Mouse (Mus musculus): ENCODE measurements around the gene Prpf6.

Gene Prpf6

DNA sequence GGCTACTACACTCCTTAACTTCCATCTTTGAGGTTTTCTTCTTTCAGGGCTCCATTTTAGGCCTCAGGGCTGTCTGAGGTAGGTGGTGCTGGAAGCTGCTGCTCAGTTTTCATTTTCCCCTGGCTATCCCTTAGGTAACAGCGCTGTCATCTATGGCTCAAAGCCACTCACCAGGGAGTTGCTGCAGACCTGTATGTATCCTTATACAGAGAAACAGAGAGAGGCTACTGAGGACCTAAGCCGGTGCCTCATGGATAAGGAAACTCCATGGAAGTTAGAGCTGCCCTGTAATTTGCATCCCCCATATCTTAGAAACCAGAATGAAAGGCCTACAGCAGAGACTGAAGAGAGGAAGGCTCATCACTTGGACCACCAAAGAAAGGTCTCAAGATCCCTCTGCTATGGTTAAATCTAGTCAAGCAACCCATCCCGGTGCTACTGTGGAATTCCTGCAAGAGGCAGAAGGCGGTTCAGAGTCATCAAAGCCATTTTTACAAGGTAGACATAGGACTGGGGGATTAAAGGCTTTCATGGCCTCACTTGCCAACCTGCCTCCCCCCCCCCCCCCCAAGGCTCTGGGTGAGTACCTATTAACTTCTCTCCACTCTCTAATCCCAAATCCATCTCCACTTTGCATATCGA is 11.4 kb upstream of the Prpf6 start:
- no peak for DNase-seq

DNA sequence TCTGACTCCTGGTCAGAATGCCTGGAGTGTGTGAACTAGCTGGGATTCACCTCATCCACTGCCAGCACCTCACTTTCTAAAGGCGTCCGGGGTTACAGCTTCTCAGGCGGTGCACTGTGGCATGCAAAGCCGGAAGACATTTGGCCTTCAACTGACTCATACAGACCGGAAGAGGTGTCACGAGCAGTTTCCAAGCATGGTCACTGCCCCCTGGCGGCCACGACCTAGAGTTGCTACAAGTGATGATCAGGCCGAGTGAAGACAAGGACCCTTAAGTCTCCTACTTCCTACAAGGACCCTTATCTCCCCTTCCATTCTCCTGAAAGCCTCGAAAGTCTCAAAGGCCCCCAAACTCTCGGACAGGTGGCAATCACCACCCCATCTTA is 10.7 kb upstream of the Prpf6 start:
- DNase-seq: peak; percentile 83

DNA sequence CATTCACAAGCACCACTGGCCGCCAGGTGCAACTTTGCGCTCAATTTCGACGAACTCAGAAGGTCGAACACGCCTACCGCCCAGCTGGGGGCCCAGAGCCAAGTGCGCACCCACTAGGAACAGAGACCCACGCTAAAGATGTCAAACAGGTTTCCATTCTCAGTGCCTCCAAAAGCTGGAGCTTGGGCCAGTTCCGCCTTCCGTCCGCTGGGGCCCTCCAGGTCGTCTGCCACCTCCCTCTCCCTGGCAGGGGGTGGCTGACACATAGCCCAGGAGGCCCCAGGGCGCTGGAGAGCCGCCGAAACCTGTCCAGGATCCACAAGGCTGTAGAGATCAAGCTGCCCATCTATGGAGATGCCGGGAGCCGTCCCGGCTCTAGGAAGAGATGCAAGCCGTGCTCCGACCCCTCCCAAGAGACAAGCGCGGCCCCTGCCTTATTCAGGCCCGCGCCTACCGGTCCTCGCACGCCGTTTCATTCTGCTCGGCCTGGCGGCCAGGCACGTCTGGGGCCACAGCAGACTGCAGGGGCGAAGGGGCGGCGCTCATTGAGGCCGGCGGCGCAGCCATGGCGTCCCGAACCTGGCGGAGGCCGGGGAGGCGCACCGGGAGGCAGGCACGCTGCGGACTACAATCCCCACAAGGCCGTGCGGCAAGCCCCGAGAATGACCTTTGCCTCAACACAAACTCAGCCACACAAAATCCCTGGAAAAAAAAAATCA is 10.1 kb upstream of the Prpf6 start:
- DNase-seq: peak; percentile 91

DNA sequence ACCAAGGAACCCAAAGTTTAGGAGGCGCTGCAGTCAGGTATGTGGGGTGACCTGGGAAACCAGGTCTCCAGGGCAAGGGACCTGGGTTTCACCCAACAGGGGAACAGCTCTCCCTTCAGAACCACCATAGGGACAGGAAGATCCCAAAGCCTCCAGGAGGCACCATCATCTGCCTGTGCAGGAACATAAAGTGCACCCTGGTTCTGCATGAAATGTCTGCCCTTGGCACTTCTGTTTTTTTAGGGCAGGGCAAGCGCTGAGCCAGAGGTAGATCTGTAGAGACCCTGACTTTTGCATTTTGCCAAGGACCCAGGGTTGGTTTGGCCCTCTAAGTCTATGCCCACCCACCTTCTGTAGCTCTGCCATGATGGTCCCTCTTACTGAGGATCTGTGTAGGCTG is 9.3 kb upstream of the Prpf6 start:
- DNase-seq: no peak

DNA sequence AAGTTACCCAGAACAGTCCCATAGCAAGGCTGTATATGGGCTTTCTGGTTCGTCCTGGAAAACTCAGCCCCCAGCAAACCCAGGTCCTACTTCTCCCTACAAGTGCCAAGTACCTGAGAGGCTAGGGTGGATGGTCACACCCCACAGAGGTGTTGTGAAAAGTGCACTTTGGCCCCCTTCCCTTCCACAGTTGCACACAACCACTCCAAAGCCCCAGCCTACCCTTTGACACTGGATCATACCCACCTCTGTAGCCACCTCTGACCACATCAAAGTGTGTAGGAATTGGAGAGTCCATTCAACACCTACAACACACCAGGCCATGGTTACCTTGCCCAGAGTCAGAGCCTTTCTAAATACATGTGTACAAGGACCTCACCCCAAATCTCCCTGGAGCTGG is 8.7 kb upstream of the Prpf6 start:
- no peak for DNase-seq

DNA sequence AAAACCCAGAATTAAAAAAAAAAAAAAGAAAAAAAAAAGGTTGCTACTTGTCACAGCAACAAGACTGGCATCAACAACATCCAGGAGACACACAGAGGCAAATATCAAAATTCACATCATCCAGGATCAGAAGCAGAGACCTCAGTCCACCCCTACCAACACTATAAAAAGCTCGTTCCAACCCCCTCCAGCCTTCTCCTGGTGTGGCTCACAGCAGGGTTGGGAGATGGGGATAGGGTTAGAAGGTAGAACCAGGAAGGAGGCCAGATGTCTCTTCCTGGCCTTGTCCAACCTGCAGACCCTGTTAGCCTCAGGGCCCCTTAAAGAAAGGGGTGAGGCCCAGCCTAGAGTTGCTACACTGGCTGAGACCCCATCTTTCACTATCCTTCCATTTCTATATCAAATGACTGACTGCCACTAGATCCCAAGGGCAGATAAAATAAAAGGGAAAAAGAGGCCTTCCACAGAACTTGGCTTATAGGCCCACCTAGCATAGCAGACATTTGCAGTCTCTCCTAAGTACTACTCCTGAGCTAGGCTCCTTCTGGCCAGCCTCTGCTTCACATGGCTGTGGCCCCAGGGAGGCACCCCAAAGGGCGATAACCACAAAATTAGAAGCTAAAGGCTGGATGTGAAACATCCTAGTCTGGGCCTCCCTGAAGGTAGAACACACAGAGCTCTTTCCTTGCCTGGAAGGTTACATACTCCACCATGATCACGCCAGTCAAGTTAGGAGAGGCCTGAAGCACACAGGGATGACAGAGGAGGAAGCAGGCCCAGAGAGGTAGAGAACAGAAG is 8.0 kb upstream of the Prpf6 start:
- no peak for DNase-seq

DNA sequence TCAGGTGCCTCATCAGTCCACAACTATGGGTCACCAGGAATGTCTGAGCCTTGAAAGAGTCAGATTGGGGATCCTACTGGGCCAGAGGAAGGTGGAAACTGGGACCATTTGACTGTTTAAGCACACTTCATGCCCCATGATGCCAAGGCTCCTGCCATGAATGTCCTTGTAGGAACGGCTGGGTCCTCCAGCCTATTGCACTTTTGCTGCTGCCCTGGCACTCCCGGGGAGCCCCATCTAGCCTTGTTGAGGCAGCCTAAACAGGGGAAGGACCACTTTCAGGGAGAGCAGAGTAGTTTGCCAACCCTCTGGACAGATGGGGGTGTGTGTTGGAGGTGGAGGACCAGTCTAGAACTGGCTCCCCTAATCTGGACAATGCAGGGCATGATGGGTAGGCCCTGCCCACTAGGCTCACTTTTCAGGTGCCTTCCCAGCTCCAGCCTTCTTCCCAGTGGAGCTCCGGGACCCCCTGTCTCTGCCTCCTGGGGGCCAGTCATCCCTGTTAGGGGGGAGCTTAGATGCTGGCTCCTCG is 7.2 kb upstream of the Prpf6 start, which contains the start of gene Uckl1:
Gene Uckl1, minus strand, starts transcription at position 482 of the 532 bp plus-strand sequence.
- DNase-seq: no peak

DNA sequence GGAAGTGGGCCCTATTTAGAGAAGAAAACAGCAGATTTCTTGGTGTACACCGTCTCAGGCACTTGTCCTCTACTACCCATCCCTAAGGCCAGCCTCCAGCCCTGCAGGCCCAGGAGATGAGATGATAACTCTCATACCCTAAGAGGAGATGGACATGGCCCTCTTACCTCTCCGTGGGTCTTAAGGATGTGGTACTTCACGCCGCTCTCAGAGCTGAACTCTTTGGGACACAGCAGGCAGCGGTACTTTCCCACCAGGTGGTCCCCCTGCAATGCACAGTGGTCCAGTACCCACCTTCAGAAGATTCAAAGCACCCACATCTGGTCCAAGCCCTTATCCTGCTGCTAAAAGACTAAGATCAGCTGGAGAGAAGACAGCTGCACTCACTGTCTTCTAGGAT is 6.2 kb upstream of the Prpf6 start:
- no peak for DNase-seq

DNA sequence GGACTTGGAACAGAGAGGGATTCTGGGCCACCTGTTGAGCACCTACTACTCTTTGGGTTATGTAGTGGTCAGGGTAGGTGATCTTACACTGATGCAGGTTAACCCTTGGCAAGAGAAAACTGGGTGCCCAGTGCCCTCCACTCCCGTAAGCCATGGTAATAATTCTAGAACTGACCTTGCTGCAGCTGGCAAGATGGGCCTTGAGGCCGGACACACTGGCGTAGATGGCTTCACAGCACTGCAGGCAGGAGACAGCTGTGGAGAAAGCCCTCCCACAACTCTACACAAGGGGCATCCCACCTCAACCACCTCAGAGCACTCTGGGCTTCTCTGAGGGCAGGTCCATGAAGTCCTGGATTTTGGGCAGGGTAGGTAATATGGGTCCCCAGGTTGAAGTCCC is 5.5 kb upstream of the Prpf6 start:
- DNase-seq: no peak

DNA sequence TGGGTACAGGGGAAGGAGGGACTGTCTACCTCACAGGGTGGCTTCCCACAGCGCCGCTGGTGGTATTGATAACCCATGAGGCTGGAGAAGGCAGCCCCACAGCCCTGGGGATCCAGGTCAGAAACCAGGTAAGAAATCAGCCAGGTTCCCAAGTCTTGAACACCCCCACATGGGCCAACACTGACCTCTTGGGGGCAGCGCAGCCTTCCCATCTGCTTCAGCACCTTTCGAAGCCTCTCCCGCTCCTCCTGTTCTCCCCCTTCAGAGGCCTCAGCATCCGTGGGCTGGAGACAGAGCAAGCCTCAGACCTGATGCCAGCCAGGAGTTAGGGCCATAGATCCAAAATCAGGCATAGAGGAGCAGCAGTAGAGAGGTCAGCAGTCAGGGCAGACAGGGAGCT is 3.9 kb upstream of the Prpf6 start:
- DNase-seq: no peak

DNA sequence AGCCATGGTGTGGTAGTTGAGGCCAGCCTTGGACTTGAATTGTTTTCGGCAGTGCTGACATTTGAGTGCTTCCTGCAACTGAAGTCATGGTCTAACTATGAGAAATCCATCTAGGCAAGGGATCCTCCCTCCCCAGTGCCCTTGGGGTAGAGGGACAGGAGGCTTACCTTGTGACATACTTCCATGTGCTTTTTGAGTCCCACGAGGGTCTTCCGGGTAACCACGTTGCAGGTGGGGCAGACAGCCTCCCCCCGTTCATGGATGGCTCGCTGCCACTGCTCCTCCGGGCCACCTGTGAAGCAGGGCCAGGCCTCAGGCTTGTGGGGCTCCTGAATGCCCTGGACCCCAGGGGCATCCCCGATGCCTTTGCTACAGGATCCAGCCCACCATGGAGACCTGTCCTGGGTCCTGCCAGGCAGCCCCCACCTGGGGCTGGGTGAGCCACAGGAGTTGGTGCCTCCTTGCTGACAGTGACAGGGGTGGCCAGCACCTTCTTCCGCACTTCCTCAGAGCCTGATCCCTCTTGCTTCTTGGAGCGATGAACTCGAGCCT is 3.4 kb upstream of the Prpf6 start:
- DNase-seq: no peak

DNA sequence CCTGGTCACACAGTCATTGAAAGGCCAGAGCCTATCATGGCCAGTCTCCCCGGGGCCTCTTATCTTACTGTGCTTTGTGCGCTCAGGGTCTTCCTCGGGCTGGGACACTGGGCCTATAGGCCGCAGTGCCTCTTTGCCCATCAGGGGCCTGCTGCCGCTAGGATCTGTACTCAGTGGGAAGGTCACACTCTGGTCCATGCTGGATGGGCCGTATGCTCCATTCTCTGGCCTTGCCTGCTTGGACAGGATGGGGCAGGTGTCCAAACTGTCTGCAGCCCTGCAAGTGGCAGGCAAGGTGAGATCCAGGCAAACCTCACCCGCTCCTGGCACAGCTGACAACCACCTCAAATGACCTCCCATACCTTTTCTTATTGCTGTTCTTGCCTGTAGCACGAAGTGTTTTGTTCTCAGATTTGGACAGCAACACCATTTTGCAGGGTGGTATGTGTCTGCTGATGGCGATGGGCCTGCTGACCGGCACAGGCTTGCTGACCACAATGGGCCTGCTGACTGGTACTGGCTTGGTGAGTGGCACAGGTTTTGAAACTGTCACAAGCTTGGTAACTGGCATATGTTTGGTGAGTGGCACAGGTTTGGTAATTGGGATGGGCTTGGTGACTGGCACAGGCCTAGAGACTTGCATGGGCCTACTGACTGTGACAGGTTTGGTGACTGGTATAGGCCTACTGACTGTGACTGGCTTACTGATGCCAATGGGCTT is 2.5 kb upstream of the Prpf6 start:
- DNase-seq: no peak

DNA sequence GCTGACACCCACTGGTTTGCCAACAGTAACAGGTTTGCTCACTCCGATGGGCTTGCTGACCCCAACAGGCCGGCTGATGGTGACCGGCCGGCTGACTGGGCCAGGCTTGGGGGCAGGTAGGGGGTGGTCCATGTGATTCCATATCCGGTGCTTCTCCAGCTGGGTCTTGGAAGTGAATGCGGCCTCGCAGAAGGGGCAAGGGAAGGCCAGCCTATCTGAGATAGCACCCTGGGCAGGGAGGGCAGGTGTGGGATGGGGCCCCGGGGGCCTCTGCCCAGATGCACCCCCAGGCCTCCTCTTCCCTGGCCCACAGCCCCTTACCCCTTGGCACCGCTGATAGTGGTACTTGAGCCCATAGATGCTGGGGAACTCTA is 1.9 kb upstream of the Prpf6 start:
- DNase-seq: no peak

DNA sequence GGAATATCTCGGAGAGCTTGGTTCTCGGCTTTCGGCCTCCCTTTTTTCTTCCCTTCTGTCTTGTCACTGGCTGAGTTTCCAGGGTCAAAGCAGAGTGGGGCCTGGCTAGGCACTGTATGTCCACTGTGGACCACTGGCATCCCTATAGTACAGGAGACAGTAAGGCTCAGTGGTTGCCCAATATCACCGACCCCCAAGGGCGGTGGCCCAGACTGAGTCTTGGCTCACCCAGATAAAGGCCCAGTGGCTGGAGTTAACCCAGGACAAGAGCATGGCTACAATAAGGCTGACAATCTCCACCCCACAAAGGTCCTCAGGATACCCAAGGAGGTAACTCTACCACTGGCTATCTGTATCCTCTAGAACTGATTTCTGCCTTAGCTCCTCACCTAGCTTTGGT is 1.2 kb upstream of the Prpf6 start:
- DNase-seq: no peak

DNA sequence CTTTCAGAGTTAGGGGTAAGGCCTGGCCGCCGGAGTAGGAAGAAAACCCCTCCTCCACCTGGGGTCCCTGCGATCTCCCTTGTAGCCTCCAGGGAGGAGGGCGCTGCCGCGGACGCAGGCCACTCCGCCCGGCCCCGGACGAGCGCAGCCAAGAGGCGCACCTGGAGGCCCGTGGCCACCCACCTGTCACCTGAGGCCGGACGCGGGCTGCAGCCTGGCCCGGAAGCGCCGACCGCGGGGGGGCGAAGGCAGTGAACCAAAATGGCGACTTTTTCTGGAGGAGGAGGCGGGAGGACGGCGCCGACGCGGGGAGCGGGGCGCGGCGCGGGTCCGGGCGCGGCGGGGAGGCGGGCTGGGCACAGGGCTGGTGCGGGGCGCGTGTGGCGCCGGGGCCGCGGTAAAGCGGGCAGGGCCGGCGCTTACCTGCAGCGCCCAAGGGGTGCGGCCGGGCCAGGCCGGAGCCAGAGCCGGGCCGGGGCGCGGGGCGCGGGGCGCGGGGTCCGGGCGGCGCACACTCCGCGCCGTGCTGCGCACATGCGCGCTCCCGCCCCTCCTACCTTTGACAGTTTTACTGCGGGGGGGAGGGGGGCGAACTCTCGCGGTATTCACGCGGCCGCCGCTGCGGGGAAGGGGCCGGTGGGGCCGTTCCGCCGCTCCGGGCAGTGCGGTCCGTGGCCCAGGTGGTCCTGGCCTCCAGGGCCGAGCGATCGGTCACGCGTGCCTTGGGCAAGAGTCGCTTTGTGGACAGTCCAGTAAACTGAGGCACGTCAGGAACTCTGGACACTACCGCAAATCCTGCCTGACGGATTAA is 768 bp downstream of the Prpf6 start, which contains the start of gene Zfp512b:
Gene Zfp512b, minus strand, starts transcription at position 573 of the 811 bp plus-strand sequence.
- DNase-seq: peak; percentile 73

DNA sequence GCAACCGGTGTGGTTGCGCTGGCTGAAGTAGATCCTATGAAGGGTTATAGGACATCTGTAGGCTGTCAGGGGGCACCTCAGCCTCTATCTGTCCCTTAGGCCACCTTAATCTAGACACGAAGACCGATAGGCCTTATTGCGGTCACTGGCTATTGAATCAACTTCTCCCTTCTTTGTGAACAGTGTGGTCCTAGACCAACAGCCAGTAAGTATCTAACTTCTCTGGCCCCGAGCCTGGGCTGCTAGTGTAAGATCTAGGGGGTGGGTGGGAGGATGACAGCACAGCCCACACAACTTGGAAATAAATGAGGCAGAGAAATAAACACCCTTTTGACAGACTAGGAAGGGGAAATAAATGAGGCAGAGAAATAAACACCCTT is 1.4 kb downstream of the Prpf6 start:
- peak; percentile 57 for DNase-seq

DNA sequence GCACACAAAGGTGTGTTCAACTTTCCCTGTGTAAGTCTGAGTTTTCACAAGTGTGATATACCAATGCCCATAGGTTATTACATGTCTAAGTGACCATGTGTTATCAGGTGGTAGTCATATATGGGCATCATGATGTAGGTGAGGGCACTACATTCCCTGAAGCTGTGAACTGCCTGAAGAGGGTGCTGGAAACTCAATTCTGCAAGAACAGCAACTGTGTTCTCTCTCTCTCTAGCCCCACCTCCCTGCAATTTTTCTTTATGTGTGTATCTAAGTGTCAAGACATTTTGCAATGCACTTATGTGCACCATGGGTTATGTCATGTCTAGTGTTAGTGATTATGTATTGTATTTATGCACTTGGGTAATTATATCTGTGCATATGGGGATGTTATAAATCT is 2.3 kb downstream of the Prpf6 start:
- no peak for DNase-seq

DNA sequence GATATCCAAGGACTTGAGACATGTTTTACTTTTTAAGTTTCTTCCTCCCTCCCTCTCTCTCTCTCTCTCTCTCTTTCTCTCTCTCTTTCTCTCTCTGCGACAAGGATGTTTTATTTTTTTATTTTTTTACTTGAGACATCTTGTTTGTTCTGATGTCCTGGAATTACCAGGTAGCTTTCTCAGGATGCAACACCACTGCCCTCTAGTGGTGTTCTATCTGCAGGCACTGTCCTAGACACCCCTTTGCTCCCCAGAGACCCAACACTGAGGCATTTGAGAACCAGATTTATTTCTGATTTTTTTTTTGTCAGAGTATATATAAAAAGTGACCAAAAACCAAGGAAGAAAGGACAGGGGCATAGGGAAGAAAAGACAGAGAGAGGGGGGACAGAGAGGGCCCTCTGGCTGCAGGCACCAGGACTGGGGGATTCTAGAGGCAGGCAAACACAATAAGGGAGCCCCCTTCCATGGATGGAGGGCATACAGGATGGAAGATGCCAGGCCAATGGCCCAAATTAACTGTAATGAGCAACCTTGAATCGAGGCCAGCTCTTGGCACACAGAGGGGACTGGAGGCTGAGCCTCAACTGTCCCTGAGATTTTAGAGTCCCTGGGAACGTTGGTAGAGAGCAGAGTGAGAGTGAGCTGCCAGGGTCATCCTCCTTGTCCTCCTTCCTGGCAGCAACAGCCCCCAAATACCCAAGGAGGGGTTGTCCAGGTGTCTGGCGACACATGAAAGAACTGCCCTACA is 3.5 kb downstream of the Prpf6 start:
- peak; percentile 42 for DNase-seq

DNA sequence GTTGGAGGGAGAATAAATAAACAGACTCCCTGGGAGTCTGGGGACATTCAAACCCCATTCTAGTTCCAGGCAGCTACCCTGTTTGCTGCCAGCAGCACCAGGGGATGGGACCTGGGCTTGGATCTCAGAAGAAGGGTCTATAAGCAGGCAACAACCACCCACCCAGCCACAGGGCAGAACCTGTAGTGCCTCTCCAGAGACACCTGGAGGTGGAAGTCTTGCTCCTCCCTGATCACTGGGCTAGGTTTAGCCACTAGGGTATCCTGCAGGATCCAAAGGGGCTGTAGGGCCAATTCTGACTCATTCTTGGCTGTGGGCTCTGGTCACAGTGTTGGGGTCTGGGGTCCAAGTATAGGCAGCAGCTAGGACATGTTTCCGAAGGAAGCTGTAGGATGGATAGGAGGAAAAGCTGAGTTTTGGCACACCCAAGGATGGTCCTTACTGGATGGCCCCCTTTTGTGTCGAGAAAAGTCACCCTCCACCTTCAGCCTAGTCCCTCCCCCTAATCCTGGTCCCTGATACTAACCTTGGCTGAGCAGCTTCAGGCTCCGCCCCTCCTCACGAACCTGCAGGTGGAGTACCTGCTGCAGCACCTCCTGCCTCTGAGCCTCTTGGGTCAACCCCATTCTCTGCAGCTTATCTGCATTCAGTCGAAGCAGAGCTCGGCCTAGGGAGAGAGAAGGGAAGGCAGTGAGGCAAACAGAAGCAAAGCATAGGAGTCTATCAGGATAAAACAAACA is 4.7 kb downstream of the Prpf6 start:
- DNase-seq: no peak

DNA sequence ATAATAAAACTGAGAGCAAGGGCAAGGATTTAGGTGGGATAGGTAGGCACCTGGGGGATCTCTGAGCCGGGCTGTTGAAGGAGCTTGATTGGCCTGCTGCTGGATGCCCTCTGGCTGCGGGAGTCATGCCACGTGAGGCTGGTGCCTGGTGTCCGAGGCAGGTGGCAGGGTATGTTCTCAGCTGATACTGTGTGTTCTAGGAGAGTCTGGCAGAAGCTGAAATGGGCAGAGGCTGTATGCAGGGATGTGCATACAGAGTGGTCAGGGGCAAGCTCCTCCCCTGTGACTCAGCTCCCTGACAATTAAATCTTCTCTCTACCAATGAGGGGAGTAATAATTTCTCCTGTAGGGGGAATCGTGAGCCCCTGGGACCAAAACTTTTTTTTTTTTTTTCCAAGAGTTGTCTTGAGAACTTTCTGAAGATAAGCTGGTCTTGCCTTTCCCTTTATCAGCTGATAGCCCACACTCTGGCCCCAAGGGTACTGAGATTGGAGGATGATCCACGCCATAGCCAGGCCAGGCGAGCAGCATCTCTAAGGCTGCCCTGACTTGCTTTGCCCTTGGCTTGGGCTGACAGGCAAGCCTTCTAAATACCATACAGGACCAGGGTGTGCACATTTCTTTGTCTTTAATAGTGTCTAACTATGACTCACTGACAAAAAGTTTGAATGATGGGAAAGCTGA is 5.9 kb downstream of the Prpf6 start:
- no peak for DNase-seq

Data from kidney, adult 18-20 months (tissue).